Mouse (Mus musculus) liver, adult 2 months (tissue): Measurements from ENCODE around the gene Parp4. TPM values are rescaled to one million over a fixed set of nuclear protein-coding genes. Genes with fewer than 3 reads are reported as not detected.
A peak's percentile ranks its signal among the peaks of the same experiment; 100 is the strongest.

Experiments used
- DNase-seq: peaks from one replicate; pipeline ENCODE4 v3.0.0-alpha.2; 2011; ENCODE audit warnings: low read depth, low spot score; ENCODE audit errors: extremely low read depth
- H3K27ac ChIP-seq: fragments of 200-500 bp; replicated peaks from 2 replicates; pipeline ENCODE4 v1.5.1; 2012; ENCODE audit warnings: low read depth, mild to moderate bottlenecking, control low read depth, inconsistent platforms, low read length; ENCODE audit not compliant: insufficient read depth
- H3K27me3 ChIP-seq: fragments of 200-500 bp; 2 replicates; pipeline ENCODE4 v1.6.1; 2012; ENCODE audit warnings: mild to moderate bottlenecking, moderate library complexity, low read length, inconsistent platforms; ENCODE audit not compliant: control insufficient read depth, insufficient read depth
- H3K36me3 ChIP-seq: fragments of 200-500 bp; 2 replicates; pipeline ENCODE4 v1.6.1; 2012; ENCODE audit warnings: low read length, inconsistent platforms; ENCODE audit not compliant: control insufficient read depth, insufficient read depth
- H3K4me1 ChIP-seq: fragments of 200-500 bp; 2 replicates; pipeline ENCODE4 v1.6.1; 2011; ENCODE audit warnings: low read length; ENCODE audit not compliant: control insufficient read depth, insufficient read depth
- H3K4me3 ChIP-seq: fragments of 200-500 bp; 2 replicates; pipeline ENCODE4 v1.5.1; 2011; ENCODE audit warnings: low read depth, mild to moderate bottlenecking, control low read depth, low read length, moderate library complexity; ENCODE audit not compliant: insufficient read depth
- H3K79me2 ChIP-seq: fragments of 200-500 bp; 2 replicates; pipeline ENCODE4 v1.6.1; 2012; ENCODE audit warnings: inconsistent platforms, mild to moderate bottlenecking, low read length, moderate library complexity; ENCODE audit not compliant: control insufficient read depth, insufficient read depth
- H3K9ac ChIP-seq: fragments of 200-500 bp; 2 replicates; pipeline ENCODE4 v1.6.1; 2012; ENCODE audit warnings: low read depth, mild to moderate bottlenecking, control low read depth, inconsistent platforms, low read length
- CTCF ChIP-seq: fragments of 200-500 bp; IDR thresholded peaks from 2 replicates; pipeline ENCODE4 v1.5.1; 2011; ENCODE audit warnings: low read depth, low read length, control low read depth
- POLR2A ChIP-seq: fragments of 200-500 bp; IDR thresholded peaks from 2 replicates; pipeline ENCODE4 v1.6.1; 2011; ENCODE audit warnings: low read length, control low read depth; ENCODE audit not compliant: insufficient read depth; ENCODE audit errors: extremely low read depth
- WGBS: fragments of 180-500 bp; shearing (Covaris S2); methylation state at CpG from one replicate; pipeline ENCODE4 v1.1.7; 2018; 5-methylcytosine and 5-hydroxymethylcytosine counted together
- polyA plus RNA-seq: library from polyadenylated mRNA; depleted of rRNA; stranded (reverse); fragments of >200 nt; gene quantifications from 2 replicates; pipeline ENCODE4 v1.2.3, GENCODE M21; 2012; rRNA removed
- total RNA-seq: library from RNA; depleted of rRNA; stranded (reverse); fragments of >200 nt; gene quantifications from 2 replicates; pipeline ENCODE4 v1.2.3, GENCODE M21; 2014; rRNA removed

The Parp4 gene
- total RNA-seq (7.8 and 8.0 TPM in 2 replicates), polyA plus RNA-seq (1.8 and 2.6 TPM in 2 replicates)

GRCm38 (mm10) chr14:56575416-56575815, at the start of gene Parp4, which contains the start of gene Cenpj:
Gene Parp4, plus strand, starts transcription at chr14:56575619.
Gene Cenpj, minus strand, starts transcription at chr14:56575425.
- WGBS: under 1% methylated on average over 24 of the region's 24 CpGs
- peak within 1 kb of the TSS; percentile 47 for H3K27ac ChIP-seq

GRCm38 (mm10) chr14:56530788-56531187, 44.6 kb upstream of the Parp4 start:
- H3K9ac ChIP-seq: no peak overlapping the region
- 90% methylated on average over 2 of the region's 2 CpGs for WGBS
- DNase-seq: no peak
- H3K79me2 ChIP-seq: no peaks in the 10 kb centered on the region
- H3K27me3 ChIP-seq: no peaks in the 10 kb centered on the region
- no peaks in the 10 kb centered on the region for H3K4me1 ChIP-seq
- H3K4me3 ChIP-seq: no peak overlapping the region
- H3K27ac ChIP-seq: no peak overlapping the region
- H3K36me3 ChIP-seq: peaks cover 21% of the 10 kb centered on the region
- TF ChIP-seq POLR2A: no peak

More at GRCm38 (mm10) chr14:56575416-56575815, at the start of gene Parp4, which contains the start of gene Cenpj:
- 0 out of 2 replicates have a peak, but pooled peaks cover 2% of the 10 kb centered on the region for H3K36me3 ChIP-seq
- H3K4me1 ChIP-seq: peaks cover 7% of the 10 kb centered on the region
- H3K4me3 ChIP-seq: peak within 1 kb of the TSS; percentile 77
- DNase-seq: peak; percentile 91
- TF ChIP-seq CTCF (no peak), POLR2A (peak; percentile 39; the same call in 1 of the 2 replicates)
- peak within 1 kb of the TSS; percentile 72 for H3K9ac ChIP-seq
- no peaks in the 10 kb centered on the region for H3K27me3 ChIP-seq
- H3K79me2 ChIP-seq: peaks cover 14% of the 10 kb centered on the region; the same call in 1 of the 2 replicates

GRCm38 (mm10) chr14:56544946-56545345, 30.5 kb upstream of the Parp4 start:
- no peak overlapping the region for H3K9ac ChIP-seq
- no peak for DNase-seq
- H3K4me1 ChIP-seq: no peaks in the 10 kb centered on the region
- H3K79me2 ChIP-seq: no peaks in the 10 kb centered on the region
- no peak overlapping the region for H3K4me3 ChIP-seq
- no peak overlapping the region for H3K27ac ChIP-seq
- H3K36me3 ChIP-seq: peaks cover 4% of the 10 kb centered on the region
- no peaks in the 10 kb centered on the region for H3K27me3 ChIP-seq
- TF ChIP-seq POLR2A: no peak
- no peak for TF ChIP-seq CTCF
- 53% methylated on average over 1 of the region's 1 CpGs for WGBS

GRCm38 (mm10) chr14:56545491-56545890, 29.9 kb upstream of the Parp4 start:
- WGBS: 93% methylated on average over 4 of the region's 4 CpGs
- H3K4me1 ChIP-seq: no peaks in the 10 kb centered on the region
- H3K27ac ChIP-seq: no peak overlapping the region
- H3K9ac ChIP-seq: no peak overlapping the region
- no peak overlapping the region for H3K4me3 ChIP-seq
- no peaks in the 10 kb centered on the region for H3K79me2 ChIP-seq
- DNase-seq: no peak
- no peaks in the 10 kb centered on the region for H3K27me3 ChIP-seq
- H3K36me3 ChIP-seq: peaks cover 4% of the 10 kb centered on the region
- TF ChIP-seq POLR2A (no peak), CTCF (no peak)

GRCm38 (mm10) chr14:56550960-56551359, 24.5 kb upstream of the Parp4 start:
- H3K4me3 ChIP-seq: no peak overlapping the region
- no peaks in the 10 kb centered on the region for H3K79me2 ChIP-seq
- H3K27ac ChIP-seq: no peak overlapping the region
- H3K4me1 ChIP-seq: no peaks in the 10 kb centered on the region
- WGBS: 93% methylated on average over 4 of the region's 4 CpGs
- DNase-seq: no peak
- TF ChIP-seq POLR2A (no peak), CTCF (no peak)
- no peak overlapping the region for H3K9ac ChIP-seq
- peaks cover 14% of the 10 kb centered on the region for H3K36me3 ChIP-seq
- H3K27me3 ChIP-seq: no peaks in the 10 kb centered on the region

GRCm38 (mm10) chr14:56552924-56553323, 22.5 kb upstream of the Parp4 start:
- TF ChIP-seq CTCF (no peak), POLR2A (no peak)
- Histone ChIP-seq H3K27me3 (no peaks in the 10 kb centered on the region), H3K4me1 (no peaks in the 10 kb centered on the region), H3K79me2 (no peaks in the 10 kb centered on the region), H3K9ac (no peak overlapping the region), H3K36me3 (peaks cover 14% of the 10 kb centered on the region), H3K27ac (no peak overlapping the region), H3K4me3 (no peak overlapping the region)
- 95% methylated on average over 6 of the region's 6 CpGs for WGBS
- no peak for DNase-seq
